Mouse (Mus musculus) liver, adult 2 months (tissue): ENCODE results near the gene Atraid. TPM values are rescaled to one million over a fixed set of nuclear protein-coding genes. Genes with fewer than 3 reads are reported as not detected.

Experiments
- DNase-seq: peaks from one replicate; pipeline ENCODE4 v3.0.0-alpha.2; 2011; ENCODE audit warnings: low read depth, low spot score; ENCODE audit errors: extremely low read depth
- H3K27ac ChIP-seq: fragments of 200-500 bp; replicated peaks from 2 replicates; pipeline ENCODE4 v1.5.1; 2012; ENCODE audit warnings: low read depth, mild to moderate bottlenecking, control low read depth, inconsistent platforms, low read length; ENCODE audit not compliant: insufficient read depth
- H3K27me3 ChIP-seq: fragments of 200-500 bp; 2 replicates; pipeline ENCODE4 v1.6.1; 2012; ENCODE audit warnings: mild to moderate bottlenecking, moderate library complexity, low read length, inconsistent platforms; ENCODE audit not compliant: control insufficient read depth, insufficient read depth
- H3K36me3 ChIP-seq: fragments of 200-500 bp; 2 replicates; pipeline ENCODE4 v1.6.1; 2012; ENCODE audit warnings: low read length, inconsistent platforms; ENCODE audit not compliant: control insufficient read depth, insufficient read depth
- H3K4me1 ChIP-seq: fragments of 200-500 bp; 2 replicates; pipeline ENCODE4 v1.6.1; 2011; ENCODE audit warnings: low read length; ENCODE audit not compliant: control insufficient read depth, insufficient read depth
- H3K4me3 ChIP-seq: fragments of 200-500 bp; 2 replicates; pipeline ENCODE4 v1.5.1; 2011; ENCODE audit warnings: low read depth, mild to moderate bottlenecking, control low read depth, low read length, moderate library complexity; ENCODE audit not compliant: insufficient read depth
- H3K79me2 ChIP-seq: fragments of 200-500 bp; 2 replicates; pipeline ENCODE4 v1.6.1; 2012; ENCODE audit warnings: inconsistent platforms, mild to moderate bottlenecking, low read length, moderate library complexity; ENCODE audit not compliant: control insufficient read depth, insufficient read depth
- H3K9ac ChIP-seq: fragments of 200-500 bp; 2 replicates; pipeline ENCODE4 v1.6.1; 2012; ENCODE audit warnings: low read depth, mild to moderate bottlenecking, control low read depth, inconsistent platforms, low read length
- CTCF ChIP-seq: fragments of 200-500 bp; IDR thresholded peaks from 2 replicates; pipeline ENCODE4 v1.5.1; 2011; ENCODE audit warnings: low read depth, low read length, control low read depth
- POLR2A ChIP-seq: fragments of 200-500 bp; IDR thresholded peaks from 2 replicates; pipeline ENCODE4 v1.6.1; 2011; ENCODE audit warnings: low read length, control low read depth; ENCODE audit not compliant: insufficient read depth; ENCODE audit errors: extremely low read depth
- WGBS: fragments of 180-500 bp; shearing (Covaris S2); methylation state at CpG from one replicate; pipeline ENCODE4 v1.1.7; 2018; 5-methylcytosine and 5-hydroxymethylcytosine counted together
- polyA plus RNA-seq: library from polyadenylated mRNA; depleted of rRNA; stranded (reverse); fragments of >200 nt; gene quantifications from 2 replicates; pipeline ENCODE4 v1.2.3, GENCODE M21; 2012
- total RNA-seq: library from RNA; depleted of rRNA; stranded (reverse); fragments of >200 nt; gene quantifications from 2 replicates; pipeline ENCODE4 v1.2.3, GENCODE M21; 2014

Gene Atraid
- total and polyA plus RNA-seq, 2 experiments, result 160 to 185 TPM

- TF ChIP-seq POLR2A (no peak), CTCF (no peak)
- no peaks in the 10 kb centered on the region for H3K79me2 ChIP-seq
- no peak for DNase-seq
These were observed 32.7 kb downstream of the Atraid start for GRCm38 (mm10) chr5:31080795-31081164.

DNA sequence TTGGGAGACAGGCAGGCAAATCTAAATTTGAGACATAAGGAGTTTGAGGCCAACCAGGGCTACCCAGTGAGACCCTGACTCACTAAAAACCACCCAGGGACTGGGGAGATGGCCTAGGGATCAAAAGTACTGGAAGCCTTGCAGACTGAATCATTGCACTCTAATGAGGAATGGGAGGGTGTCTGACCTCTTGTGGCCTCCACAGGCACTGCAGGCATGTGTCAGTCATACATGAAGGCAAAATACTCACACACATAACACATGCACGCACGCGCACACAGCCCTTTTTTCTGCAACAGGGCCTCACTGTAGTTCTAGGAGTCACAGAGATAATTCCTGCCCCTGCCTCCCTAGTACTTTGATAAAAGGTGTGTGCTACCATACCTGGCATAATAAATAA, 33.3 kb downstream of the Atraid start:
- no peaks in the 10 kb centered on the region for H3K4me1 ChIP-seq
- peak; percentile 28 for DNase-seq
- no peaks in the 10 kb centered on the region for H3K36me3 ChIP-seq
- no peak overlapping the region for H3K9ac ChIP-seq
- WGBS, result 94% methylated on average over 3 of the region's 3 CpGs
- H3K27ac ChIP-seq, result no peak overlapping the region
- TF ChIP-seq POLR2A (no peak), CTCF (peak; percentile 80)
- H3K4me3 ChIP-seq, result no peak overlapping the region
- no peaks in the 10 kb centered on the region; the same call in 1 of the 2 replicates for H3K27me3 ChIP-seq
- H3K79me2 ChIP-seq, result no peaks in the 10 kb centered on the region

More at GRCm38 (mm10) chr5:31080795-31081164, 32.7 kb downstream of the Atraid start:
- Histone ChIP-seq H3K4me1 (no peaks in the 10 kb centered on the region), H3K36me3 (peaks cover under 1% of the 10 kb centered on the region; the same call in 1 of the 2 replicates), H3K9ac (no peak overlapping the region), H3K27me3 (no peaks in the 10 kb centered on the region; the same call in 1 of the 2 replicates), H3K4me3 (no peak overlapping the region), H3K27ac (no peak overlapping the region)
- WGBS, result 79% methylated on average over 3 of the region's 3 CpGs

GRCm38 (mm10) chr5:31082355-31082754, 34.2 kb downstream of the Atraid start:
- peak; percentile 79 for TF ChIP-seq CTCF
- TF ChIP-seq POLR2A, result no peak
- no peak for DNase-seq

DNA sequence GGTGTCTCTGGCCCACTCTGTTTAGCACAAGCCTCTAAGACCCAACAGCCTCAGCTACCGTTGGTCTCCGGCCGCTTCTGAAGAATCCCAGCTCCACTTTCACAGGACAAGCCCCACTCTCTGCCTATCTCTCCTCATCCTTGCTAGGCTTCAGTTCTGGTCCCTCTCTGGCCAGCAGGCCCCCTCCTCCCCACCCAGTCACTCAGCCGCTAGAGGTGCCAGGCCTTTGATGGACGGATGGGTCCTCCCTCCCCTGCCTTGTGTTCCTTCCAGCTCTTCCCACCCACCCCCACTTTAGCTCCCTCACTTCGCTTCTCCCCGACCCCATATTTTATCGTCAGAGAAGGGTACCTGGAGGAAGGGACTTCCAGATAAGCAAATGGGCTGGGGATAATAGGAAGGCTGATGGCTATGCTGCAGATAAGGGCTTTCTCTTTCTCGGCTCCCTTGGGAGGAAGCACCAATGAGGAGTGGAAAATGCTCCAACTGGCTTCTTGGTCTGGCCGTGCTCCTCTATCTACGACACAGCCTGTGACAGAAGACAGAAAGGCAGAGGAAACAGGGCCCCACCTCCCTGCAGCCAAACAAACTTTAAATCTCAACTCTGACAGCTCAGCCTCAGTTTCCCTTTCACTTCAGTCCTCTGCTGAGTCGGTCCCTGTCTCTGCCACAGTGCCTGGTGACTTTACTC, 35.0 kb downstream of the Atraid start:
- Histone ChIP-seq H3K4me3 (no peak overlapping the region), H3K36me3 (no peaks in the 10 kb centered on the region), H3K79me2 (no peaks in the 10 kb centered on the region), H3K9ac (no peak overlapping the region), H3K27ac (no peak overlapping the region), H3K27me3 (no peaks in the 10 kb centered on the region; the same call in 1 of the 2 replicates), H3K4me1 (no peaks in the 10 kb centered on the region)
- TF ChIP-seq CTCF (no peak), POLR2A (no peak)
- WGBS, result 50% methylated on average over 12 of the region's 12 CpGs
- DNase-seq, result no peak

More at GRCm38 (mm10) chr5:31082355-31082754, 34.2 kb downstream of the Atraid start:
- no peaks in the 10 kb centered on the region for H3K4me1 ChIP-seq
- no peaks in the 10 kb centered on the region for H3K79me2 ChIP-seq
- 39% methylated on average over 5 of the region's 5 CpGs for WGBS
- H3K27me3 ChIP-seq, result no peaks in the 10 kb centered on the region; the same call in 1 of the 2 replicates
- H3K9ac ChIP-seq, result no peak overlapping the region
- H3K4me3 ChIP-seq, result no peak overlapping the region
- H3K27ac ChIP-seq, result no peak overlapping the region
- no peaks in the 10 kb centered on the region for H3K36me3 ChIP-seq

GRCm38 (mm10) chr5:31083949-31084348, 35.8 kb downstream of the Atraid start:
- Histone ChIP-seq H3K4me1 (no peaks in the 10 kb centered on the region), H3K27ac (no peak overlapping the region), H3K27me3 (no peaks in the 10 kb centered on the region; the same call in 1 of the 2 replicates), H3K4me3 (no peak overlapping the region), H3K36me3 (no peaks in the 10 kb centered on the region), H3K9ac (no peak overlapping the region), H3K79me2 (no peaks in the 10 kb centered on the region)
- no peak for DNase-seq
- no peak for TF ChIP-seq POLR2A
- TF ChIP-seq CTCF, result no peak
- 67% methylated on average over 8 of the region's 8 CpGs for WGBS

GRCm38 (mm10) chr5:31086606-31087005, 38.5 kb downstream of the Atraid start:
- WGBS, result 59% methylated on average over 7 of the region's 7 CpGs
- DNase-seq, result no peak
- no peak overlapping the region for H3K9ac ChIP-seq
- no peak overlapping the region for H3K4me3 ChIP-seq
- H3K79me2 ChIP-seq, result no peaks in the 10 kb centered on the region
- TF ChIP-seq POLR2A (no peak), CTCF (no peak)
- no peaks in the 10 kb centered on the region; the same call in 1 of the 2 replicates for H3K27me3 ChIP-seq
- no peaks in the 10 kb centered on the region for H3K4me1 ChIP-seq
- no peak overlapping the region for H3K27ac ChIP-seq
- H3K36me3 ChIP-seq, result no peaks in the 10 kb centered on the region
